Mouse (Mus musculus): ENCODE measurements at regions not wholly inside any gene's neighbourhood (a gene's known extent, or its start where the extent isn't known, plus 50 kb on each side); places are given as distances from the start of the nearest gene placed in this dataset.

- intact Hi-C loops (cut with DNase I; ENCODE audit: low total_unique reads): no loop called here
- DNase-seq: no peak
Observed at GRCm38 (mm10) chr12:104584408-104584807, 111.3 kb upstream of the Gsc start.

GRCm38 (mm10) chr12:104580796-104581195 lies 107.7 kb upstream of the Gsc start:
- intact Hi-C loops (cut with DNase I; ENCODE audit: low total_unique reads): no loop called here

GRCm38 (mm10) chr12:104567622-104568021 lies 94.5 kb upstream of the Gsc start:
- intact Hi-C loops (cut with DNase I; ENCODE audit: low total_unique reads): no loop called here
- no peak for DNase-seq

More at GRCm38 (mm10) chr12:104580796-104581195, 107.7 kb upstream of the Gsc start:
- DNase-seq: no peak

- DNase-seq: no peak
- intact Hi-C loops (cut with DNase I; ENCODE audit: low total_unique reads): no loop called here
Observed at GRCm38 (mm10) chr12:104562961-104563360, 89.8 kb upstream of the Gsc start.

- intact Hi-C loops (cut with DNase I; ENCODE audit: low total_unique reads): no loop called here
- peak; percentile 37 for DNase-seq
Observed at GRCm38 (mm10) chr12:104560934-104561565, 87.9 kb upstream of the Gsc start.

GRCm38 (mm10) chr12:104557761-104558160 lies 84.6 kb upstream of the Gsc start:
- peak; percentile 83 for DNase-seq
- intact Hi-C loops (cut with DNase I; ENCODE audit: low total_unique reads): no loop called here

- DNase-seq: no peak
- intact Hi-C loops (cut with DNase I; ENCODE audit: low total_unique reads): no loop called here
Observed at GRCm38 (mm10) chr12:104557307-104557706, 84.2 kb upstream of the Gsc start.

- no peak for DNase-seq
- intact Hi-C loops (cut with DNase I; ENCODE audit: low total_unique reads): loop anchor here (10.0 kb wide), 1 partner anchor 104 kb away; no protein-coding TSS in a partner anchor
Observed at GRCm38 (mm10) chr12:104548586-104548985, 75.5 kb upstream of the Gsc start.

- no peak for DNase-seq
- intact Hi-C loops (cut with DNase I; ENCODE audit: low total_unique reads): loop anchor here (10.0 kb wide), 1 partner anchor 103 kb away; no protein-coding TSS in a partner anchor
Observed at GRCm38 (mm10) chr12:104547561-104547960, 74.4 kb upstream of the Gsc start.

GRCm38 (mm10) chr12:104545993-104546769 lies 73.1 kb upstream of the Gsc start:
- no peak for DNase-seq
- intact Hi-C loops (cut with DNase I; ENCODE audit: low total_unique reads): loop anchor here (10.0 kb wide), 1 partner anchor 101 kb away; no protein-coding TSS in a partner anchor

- no peak for DNase-seq
- intact Hi-C loops (cut with DNase I; ENCODE audit: low total_unique reads): loop anchor here (10.0 kb wide), 1 partner anchor 95 kb away; no protein-coding TSS in a partner anchor
Observed at GRCm38 (mm10) chr12:104539911-104540310, 66.8 kb upstream of the Gsc start.

- no peak for DNase-seq
- intact Hi-C loops (cut with DNase I; ENCODE audit: low total_unique reads): no loop called here
Observed at GRCm38 (mm10) chr12:104538436-104538835, 65.3 kb upstream of the Gsc start.

- intact Hi-C loops (cut with DNase I; ENCODE audit: low total_unique reads): no loop called here
- no peak for DNase-seq
Observed at GRCm38 (mm10) chr12:104531512-104532447, 58.6 kb upstream of the Gsc start.

- intact Hi-C loops (cut with DNase I; ENCODE audit: low total_unique reads): no loop called here
- no peak for DNase-seq
Observed at GRCm38 (mm10) chr12:104530586-104530985, 57.5 kb upstream of the Gsc start.
